Mouse (Mus musculus) limb, embryonic 15.5 days (tissue): ENCODE results near the gene Gm20388. TPM values are rescaled to one million over a fixed set of nuclear protein-coding genes. Genes with fewer than 3 reads are reported as not detected.

Experiments used
- ATAC-seq: fragments of 200-750 bp; cut with Nextera tagmentation; 2 replicates; pipeline ENCODE4 v1.8.0; 2017; ENCODE audit warnings: low read depth, moderate TSS enrichment; ENCODE audit not compliant: insufficient number of reproducible peaks, low FRiP score, low TSS enrichment
- H3K27ac ChIP-seq: fragments of 300-500 bp; sonication (generic); 2 replicates; pipeline ENCODE4 v1.5.1; 2015; ENCODE audit warnings: moderate library complexity, mild to moderate bottlenecking, inconsistent platforms
- H3K27me3 ChIP-seq: fragments of 300-500 bp; sonication (generic); 2 replicates; pipeline ENCODE4 v1.6.1; 2015; ENCODE audit warnings: inconsistent platforms
- H3K36me3 ChIP-seq: fragments of 300-500 bp; sonication (generic); 2 replicates; pipeline ENCODE4 v1.6.1; 2015; ENCODE audit warnings: inconsistent platforms
- H3K4me1 ChIP-seq: fragments of 300-500 bp; sonication (generic); 2 replicates; pipeline ENCODE4 v1.6.1; 2015; ENCODE audit warnings: inconsistent platforms
- H3K4me2 ChIP-seq: fragments of 300-500 bp; sonication (generic); 2 replicates; pipeline ENCODE4 v1.6.1; 2015; ENCODE audit warnings: mild to moderate bottlenecking, inconsistent platforms
- H3K4me3 ChIP-seq: fragments of 300-500 bp; sonication (generic); 2 replicates; pipeline ENCODE4 v1.5.1; 2015; ENCODE audit warnings: mild to moderate bottlenecking, inconsistent platforms
- H3K9ac ChIP-seq: fragments of 300-500 bp; sonication (generic); 2 replicates; pipeline ENCODE4 v1.6.1; 2015; ENCODE audit warnings: inconsistent platforms
- H3K9me3 ChIP-seq: fragments of 300-500 bp; sonication (generic); 2 replicates; pipeline ENCODE4 v1.6.1; 2016; ENCODE audit warnings: inconsistent platforms
- WGBS: fragments of 180-500 bp; shearing (Covaris S2); methylation state at CpG from one replicate; pipeline ENCODE4 v1.1.7; 2015; 5-methylcytosine and 5-hydroxymethylcytosine counted together
- polyA plus RNA-seq: library from polyadenylated mRNA; unstranded; fragments of >200 nt; fragmentation: Nextera tagmentation; extraction: Ambion mirVana; gene quantifications from 2 replicates; pipeline ENCODE4 v1.2.1, GENCODE M21; 2015

Gm20388 gene
- polyA plus RNA-seq, 1 experiment from 2014 or later = 4.9 TPM

DNA sequence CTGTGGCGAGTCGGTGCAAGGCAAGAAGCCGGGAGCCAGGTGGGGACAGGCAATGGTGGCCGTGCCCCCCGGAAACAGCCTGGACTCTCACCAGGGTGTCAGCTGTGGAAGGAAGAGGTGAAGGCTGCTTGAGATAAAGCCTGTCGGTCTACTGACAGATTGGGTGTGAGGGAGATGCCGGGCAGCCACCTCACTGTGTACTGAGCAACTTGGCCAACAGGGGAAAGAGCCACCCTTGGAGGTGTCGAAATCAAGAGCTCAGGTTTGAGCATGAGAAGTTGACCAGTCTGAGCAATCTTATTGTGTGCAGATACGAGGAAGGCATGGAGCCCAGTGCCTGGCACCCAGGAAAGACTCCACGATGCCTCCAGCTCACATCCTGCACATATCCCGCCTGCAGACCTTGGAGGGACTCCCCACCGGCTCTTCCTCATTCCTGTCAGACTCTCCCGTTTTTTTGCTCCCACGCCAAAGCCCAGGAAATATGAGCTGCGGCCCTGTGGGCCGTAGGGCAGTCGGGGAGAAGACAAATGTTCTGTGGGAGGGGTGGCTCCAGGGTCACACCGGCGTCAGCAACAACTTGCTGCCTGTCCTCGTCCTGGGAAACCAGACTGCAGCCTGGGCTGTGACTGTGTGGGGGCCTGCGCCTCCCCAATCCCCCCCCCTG is 1347.6 kb downstream of the Gm20388 start:
- Histone ChIP-seq H3K36me3 (no peaks in the 10 kb centered on the region), H3K4me2 (no peak overlapping the region), H3K9me3 (no peaks in the 10 kb centered on the region), H3K4me3 (no peak overlapping the region), H3K27ac (no peak overlapping the region), H3K9ac (no peak overlapping the region), H3K27me3 (peaks cover 62% of the 10 kb centered on the region), H3K4me1 (peaks cover 17% of the 10 kb centered on the region)
- ATAC-seq = no peak; the same call in 1 of the 2 replicates
- WGBS = 21% methylated on average over 21 of the region's 21 CpGs

DNA sequence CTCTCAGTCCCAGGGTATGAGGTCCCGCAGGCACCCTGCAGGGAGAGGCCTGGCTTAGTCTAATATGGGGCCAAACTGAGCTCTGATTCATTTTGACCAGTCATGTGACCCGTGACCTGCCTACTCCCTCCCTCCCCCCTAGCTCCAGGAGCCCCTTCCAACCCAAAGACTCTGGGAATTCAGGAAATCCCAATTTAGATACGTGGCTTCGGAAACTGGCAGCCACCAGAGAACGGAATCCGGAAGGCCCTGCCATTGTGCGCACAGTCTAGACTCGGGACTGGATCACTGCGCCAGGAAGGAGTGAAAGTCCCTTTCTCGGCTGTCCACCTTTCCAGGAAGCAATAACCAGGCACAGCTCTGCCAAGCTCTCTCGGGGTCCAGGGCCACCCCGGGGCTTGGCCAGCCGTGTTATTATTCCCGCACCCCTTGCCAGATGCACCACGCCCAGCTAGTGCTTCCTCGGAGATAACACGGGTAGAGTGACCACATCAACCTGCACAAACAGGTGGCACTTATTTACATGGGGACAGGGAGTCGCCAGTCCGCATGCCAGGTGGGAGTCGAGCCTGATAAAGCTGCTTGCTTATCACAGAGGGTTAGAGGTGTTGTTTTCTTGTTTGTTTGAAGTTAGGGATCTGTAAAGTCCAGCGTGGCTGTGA is 1352.2 kb downstream of the Gm20388 start:
- ATAC-seq = 0 out of 2 replicates have a peak, but pooled peaks have one; percentile 20
- peaks cover 18% of the 10 kb centered on the region for H3K4me1 ChIP-seq
- WGBS = 70% methylated on average over 21 of the region's 21 CpGs
- H3K27me3 ChIP-seq = peaks cover 23% of the 10 kb centered on the region
- H3K27ac ChIP-seq = no peak overlapping the region
- no peak overlapping the region for H3K4me2 ChIP-seq
- no peak overlapping the region for H3K9ac ChIP-seq
- H3K9me3 ChIP-seq = no peaks in the 10 kb centered on the region
- H3K36me3 ChIP-seq = no peaks in the 10 kb centered on the region
- H3K4me3 ChIP-seq = no peak overlapping the region

GRCm38 (mm10) chr8:121263390-121263775 is 1352.7 kb downstream of the Gm20388 start:
- 43% methylated on average over 14 of the region's 14 CpGs for WGBS
- H3K4me3 ChIP-seq = no peak overlapping the region
- peaks cover 18% of the 10 kb centered on the region for H3K27me3 ChIP-seq
- peaks cover 14% of the 10 kb centered on the region for H3K4me1 ChIP-seq
- H3K4me2 ChIP-seq = no peak overlapping the region
- H3K9ac ChIP-seq = no peak overlapping the region
- H3K9me3 ChIP-seq = no peaks in the 10 kb centered on the region
- H3K27ac ChIP-seq = no peak overlapping the region
- no peaks in the 10 kb centered on the region for H3K36me3 ChIP-seq
- ATAC-seq = no peak

- Histone ChIP-seq H3K4me3 (no peak overlapping the region), H3K4me1 (0 out of 2 replicates have a peak, but pooled peaks cover 9% of the 10 kb centered on the region)
- 65% methylated on average over 9 of the region's 9 CpGs for WGBS
Measured at GRCm38 (mm10) chr8:121264260-121264659, 1353.6 kb downstream of the Gm20388 start.

DNA sequence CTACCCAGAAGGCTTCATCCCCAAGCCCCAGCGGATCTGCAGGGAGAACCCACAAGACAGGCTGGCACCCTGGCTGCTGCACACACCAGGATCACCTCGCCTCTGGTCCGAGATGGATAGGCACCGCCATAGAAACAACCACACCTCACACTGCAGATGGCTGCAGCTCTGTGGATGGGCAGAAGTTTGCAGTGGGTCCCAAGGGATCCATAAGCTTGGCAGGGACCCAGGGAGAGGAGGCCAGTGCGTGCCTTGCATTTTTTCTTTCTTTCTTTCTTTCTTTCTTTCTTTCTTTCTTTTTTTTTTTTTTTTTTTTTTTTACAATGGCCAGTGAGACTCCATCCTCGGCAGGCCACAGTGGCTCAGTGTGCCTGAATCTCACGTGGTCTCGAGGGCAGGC is 1360.9 kb downstream of the Gm20388 start:
- Histone ChIP-seq H3K4me3 (no peak overlapping the region), H3K9me3 (no peaks in the 10 kb centered on the region), H3K27ac (no peak overlapping the region), H3K36me3 (no peaks in the 10 kb centered on the region), H3K27me3 (0 out of 2 replicates have a peak, but pooled peaks cover 2% of the 10 kb centered on the region), H3K4me2 (no peak overlapping the region), H3K4me1 (peaks cover 8% of the 10 kb centered on the region; the same call in 1 of the 2 replicates), H3K9ac (no peak overlapping the region)
- 64% methylated on average over 8 of the region's 8 CpGs for WGBS
- ATAC-seq = no peak

More at GRCm38 (mm10) chr8:121264260-121264659, 1353.6 kb downstream of the Gm20388 start:
- Histone ChIP-seq H3K9me3 (no peaks in the 10 kb centered on the region), H3K9ac (no peak overlapping the region), H3K36me3 (no peaks in the 10 kb centered on the region), H3K27ac (no peak overlapping the region), H3K4me2 (no peak overlapping the region), H3K27me3 (peaks cover 9% of the 10 kb centered on the region; the same call in 1 of the 2 replicates)
- no peak for ATAC-seq

DNA sequence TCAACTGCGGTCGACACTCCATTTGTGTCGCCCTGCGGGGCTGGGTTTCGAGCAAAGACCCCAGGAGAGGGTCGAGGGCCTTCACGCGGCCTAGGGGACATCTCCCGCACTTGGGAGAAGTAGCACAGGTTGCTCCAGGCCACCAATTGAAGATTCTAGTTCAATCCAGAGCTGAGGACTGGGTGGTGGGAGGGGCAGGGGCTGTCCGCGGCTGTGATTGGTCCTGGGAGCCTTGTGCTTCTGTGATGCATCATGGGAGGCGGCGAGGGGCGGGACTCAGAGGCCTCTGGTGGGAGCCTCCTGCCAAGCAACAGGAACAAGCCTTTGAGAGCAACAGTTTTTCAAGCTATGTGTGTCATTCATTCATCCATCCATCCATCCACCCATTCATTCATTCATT is 1362.6 kb downstream of the Gm20388 start:
- no peak overlapping the region for H3K27ac ChIP-seq
- 0 out of 2 replicates have a peak, but pooled peaks cover 2% of the 10 kb centered on the region for H3K27me3 ChIP-seq
- peak overlapping the region; percentile 32 for H3K4me2 ChIP-seq
- H3K36me3 ChIP-seq = no peaks in the 10 kb centered on the region
- H3K4me1 ChIP-seq = peaks cover 13% of the 10 kb centered on the region
- WGBS = 49% methylated on average over 14 of the region's 14 CpGs
- H3K9me3 ChIP-seq = no peaks in the 10 kb centered on the region
- peak overlapping the region; percentile 21 for H3K4me3 ChIP-seq
- no peak overlapping the region for H3K9ac ChIP-seq
- ATAC-seq = no peak

- Histone ChIP-seq H3K4me3 (no peak overlapping the region), H3K4me1 (peaks cover 13% of the 10 kb centered on the region), H3K27me3 (0 out of 2 replicates have a peak, but pooled peaks cover 4% of the 10 kb centered on the region), H3K9ac (no peak overlapping the region), H3K36me3 (no peaks in the 10 kb centered on the region), H3K4me2 (no peak overlapping the region), H3K9me3 (no peaks in the 10 kb centered on the region), H3K27ac (no peak overlapping the region)
- ATAC-seq = no peak
- 86% methylated on average over 15 of the region's 15 CpGs for WGBS
Measured at GRCm38 (mm10) chr8:121273620-121274019, 1363.0 kb downstream of the Gm20388 start.

DNA sequence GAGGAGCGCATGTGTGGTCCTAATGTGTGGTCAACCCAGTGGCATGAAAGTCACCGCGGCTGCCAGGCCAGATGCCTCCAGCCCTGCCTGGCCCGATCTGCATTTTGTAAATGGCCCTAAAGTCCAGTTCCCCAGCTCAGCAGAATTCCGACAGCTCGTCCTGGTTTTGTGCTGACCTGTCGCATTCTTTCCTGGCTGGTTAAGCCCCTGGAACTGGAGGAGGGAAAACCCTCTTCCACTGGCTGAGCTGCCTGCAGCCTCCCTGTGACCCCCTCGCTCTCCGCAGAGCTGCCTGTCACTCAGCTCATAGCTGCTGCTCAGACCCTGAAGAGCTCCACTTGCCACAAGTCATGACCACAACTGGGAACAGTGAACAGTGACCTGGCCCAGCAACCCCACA is 1369.8 kb downstream of the Gm20388 start:
- no peak overlapping the region for H3K4me2 ChIP-seq
- ATAC-seq = peak; percentile 41; the same call in 1 of the 2 replicates
- 40% methylated on average over 9 of the region's 9 CpGs for WGBS
- no peak overlapping the region for H3K4me3 ChIP-seq
- H3K27me3 ChIP-seq = peaks cover 9% of the 10 kb centered on the region; the same call in 1 of the 2 replicates
- no peaks in the 10 kb centered on the region for H3K36me3 ChIP-seq
- H3K9me3 ChIP-seq = no peaks in the 10 kb centered on the region
- H3K9ac ChIP-seq = no peak overlapping the region
- H3K27ac ChIP-seq = no peak overlapping the region
- H3K4me1 ChIP-seq = peaks cover 24% of the 10 kb centered on the region

- H3K27ac ChIP-seq = no peak overlapping the region
- no peaks in the 10 kb centered on the region for H3K36me3 ChIP-seq
- H3K4me2 ChIP-seq = no peak overlapping the region
- H3K9me3 ChIP-seq = no peaks in the 10 kb centered on the region
- 73% methylated on average over 5 of the region's 5 CpGs for WGBS
- H3K9ac ChIP-seq = no peak overlapping the region
- H3K4me3 ChIP-seq = no peak overlapping the region
- peaks cover 33% of the 10 kb centered on the region for H3K27me3 ChIP-seq
- no peak for ATAC-seq
- peaks cover 32% of the 10 kb centered on the region for H3K4me1 ChIP-seq
Measured at GRCm38 (mm10) chr8:121289346-121289745, 1378.7 kb downstream of the Gm20388 start.

- no peak overlapping the region for H3K27ac ChIP-seq
- H3K4me3 ChIP-seq = no peak overlapping the region
- H3K4me2 ChIP-seq = no peak overlapping the region
- H3K36me3 ChIP-seq = no peaks in the 10 kb centered on the region
- peaks cover 39% of the 10 kb centered on the region for H3K4me1 ChIP-seq
- H3K9ac ChIP-seq = no peak overlapping the region
- H3K27me3 ChIP-seq = peaks cover 44% of the 10 kb centered on the region
- no peaks in the 10 kb centered on the region for H3K9me3 ChIP-seq
- ATAC-seq = no peak
- WGBS = 57% methylated on average over 17 of the region's 17 CpGs
Measured at GRCm38 (mm10) chr8:121290547-121290946, 1379.9 kb downstream of the Gm20388 start.

GRCm38 (mm10) chr8:121293418-121293817 is 1382.8 kb downstream of the Gm20388 start:
- H3K36me3 ChIP-seq = no peaks in the 10 kb centered on the region
- 79% methylated on average over 10 of the region's 10 CpGs for WGBS
- no peak overlapping the region for H3K27ac ChIP-seq
- H3K4me3 ChIP-seq = no peak overlapping the region
- peaks cover 56% of the 10 kb centered on the region for H3K27me3 ChIP-seq
- no peak overlapping the region for H3K4me2 ChIP-seq
- no peak for ATAC-seq
- no peak overlapping the region for H3K9ac ChIP-seq
- H3K9me3 ChIP-seq = no peaks in the 10 kb centered on the region
- peaks cover 33% of the 10 kb centered on the region for H3K4me1 ChIP-seq
